Mouse (Mus musculus): ENCODE measurements around the gene Bcl6b.

GRCm38 (mm10) chr11:70185120-70185519, 44.5 kb downstream of the Bcl6b start:
- TF ChIP-seq CTCF (IDR thresholded peaks at IDR 0.05; ENCODE audit: borderline replicate concordance, extremely low read depth, insufficient read depth, insufficient read length) (no peak), POLR2A (IDR thresholded peaks at IDR 0.05; ENCODE audit: borderline replicate concordance, extremely low read depth, insufficient read depth, insufficient read length, poor library complexity, severe bottlenecking) (no peak)
